Mouse (Mus musculus) heart, embryonic 13.5 days (tissue): Measurements from ENCODE around the gene Gm49395. TPM values are rescaled to one million over a fixed set of nuclear protein-coding genes. Genes with fewer than 3 reads are reported as not detected.

Source experiments
- ATAC-seq: fragments of 200-750 bp; cut with Nextera tagmentation; 2 replicates; pipeline ENCODE4 v1.8.0; 2017; ENCODE audit warnings: moderate TSS enrichment; ENCODE audit not compliant: insufficient number of reproducible peaks, low FRiP score, low TSS enrichment; ENCODE audit errors: extremely low read depth
- H3K27ac ChIP-seq: fragments of 300-500 bp; sonication (generic); replicated peaks from 2 replicates; pipeline ENCODE4 v1.5.1; 2015; ENCODE audit warnings: moderate library complexity, mild to moderate bottlenecking, inconsistent platforms
- H3K27me3 ChIP-seq: fragments of 300-500 bp; sonication (generic); replicated peaks from 2 replicates; pipeline ENCODE4 v1.6.1; 2015; ENCODE audit warnings: mild to moderate bottlenecking, inconsistent platforms
- H3K36me3 ChIP-seq: fragments of 300-500 bp; sonication (generic); 2 replicates; pipeline ENCODE4 v1.6.1; 2015; ENCODE audit warnings: mild to moderate bottlenecking, inconsistent platforms
- H3K4me1 ChIP-seq: fragments of 300-500 bp; sonication (generic); 2 replicates; pipeline ENCODE4 v1.6.1; 2015; ENCODE audit warnings: inconsistent platforms
- H3K4me2 ChIP-seq: fragments of 300-500 bp; sonication (generic); 2 replicates; pipeline ENCODE4 v1.6.1; 2015; ENCODE audit warnings: inconsistent platforms, mild to moderate bottlenecking, moderate library complexity
- H3K4me3 ChIP-seq: fragments of 300-500 bp; sonication (generic); 2 replicates; pipeline ENCODE4 v1.5.1; 2015; ENCODE audit warnings: moderate library complexity, mild to moderate bottlenecking, inconsistent platforms
- H3K9ac ChIP-seq: fragments of 300-500 bp; sonication (generic); 2 replicates; pipeline ENCODE4 v1.6.1; 2015; ENCODE audit warnings: inconsistent platforms, mild to moderate bottlenecking, moderate library complexity
- H3K9me3 ChIP-seq: fragments of 300-500 bp; sonication (generic); 2 replicates; pipeline ENCODE4 v1.6.1; 2016; ENCODE audit warnings: inconsistent platforms
- WGBS: fragments of 180-500 bp; shearing (Covaris S2); methylation state at CpG from one replicate; pipeline ENCODE4 v1.1.7; 2015; ENCODE audit warnings: mixed read lengths; 5-methylcytosine and 5-hydroxymethylcytosine counted together
- polyA plus RNA-seq: library from polyadenylated mRNA; unstranded; fragments of >200 nt; fragmentation: Nextera tagmentation; extraction: Ambion mirVana; gene quantifications from 2 replicates; pipeline ENCODE4 v1.2.1, GENCODE M21; 2015

The Gm49395 gene
- polyA plus RNA-seq, 1 experiment from 2014 or later, result 7.8 TPM

- H3K27ac ChIP-seq, result no peak overlapping the region
- 73% methylated on average over 3 of the region's 3 CpGs for WGBS
- ATAC-seq, result no peak
- H3K27me3 ChIP-seq, result no peaks in the 10 kb centered on the region
- H3K9me3 ChIP-seq, result no peaks in the 10 kb centered on the region
- peaks cover 59% of the 10 kb centered on the region for H3K4me1 ChIP-seq
- H3K36me3 ChIP-seq, result no peaks in the 10 kb centered on the region
- no peak overlapping the region for H3K4me3 ChIP-seq
- H3K9ac ChIP-seq, result no peak overlapping the region
- H3K4me2 ChIP-seq, result peak overlapping the region; percentile 78
Measured at GRCm38 (mm10) chr13:115098227-115098626, 3.5 kb downstream of the Gm49395 start.

- Histone ChIP-seq H3K36me3 (no peaks in the 10 kb centered on the region; the same call in 1 of the 2 replicates), H3K4me1 (peaks cover 62% of the 10 kb centered on the region), H3K9ac (no peak overlapping the region), H3K27ac (no peak overlapping the region), H3K4me2 (peak overlapping the region; percentile 9; the same call in 1 of the 2 replicates), H3K4me3 (no peak overlapping the region), H3K9me3 (no peaks in the 10 kb centered on the region), H3K27me3 (no peaks in the 10 kb centered on the region)
- WGBS, result 70% methylated on average over 5 of the region's 5 CpGs
- ATAC-seq, result no peak
Measured at GRCm38 (mm10) chr13:115096965-115097364, 4.8 kb downstream of the Gm49395 start.

- H3K4me1 ChIP-seq, result peaks cover 70% of the 10 kb centered on the region
- WGBS, result 13% methylated on average over 2 of the region's 2 CpGs
- H3K27me3 ChIP-seq, result no peaks in the 10 kb centered on the region
- 0 out of 2 replicates have a peak, but pooled peaks have one; percentile 44 for ATAC-seq
- no peak overlapping the region for H3K4me3 ChIP-seq
- no peaks in the 10 kb centered on the region; the same call in 1 of the 2 replicates for H3K36me3 ChIP-seq
- H3K9ac ChIP-seq, result no peak overlapping the region
- H3K27ac ChIP-seq, result peak overlapping the region; percentile 13
- no peak overlapping the region for H3K4me2 ChIP-seq
- no peaks in the 10 kb centered on the region for H3K9me3 ChIP-seq
Measured at GRCm38 (mm10) chr13:115096216-115096615, 5.5 kb downstream of the Gm49395 start.

GRCm38 (mm10) chr13:115095392-115095791 lies 6.3 kb downstream of the Gm49395 start:
- WGBS, result 89% methylated on average over 2 of the region's 2 CpGs
- ATAC-seq, result no peak

GRCm38 (mm10) chr13:115091511-115091910 lies 10.2 kb downstream of the Gm49395 start:
- ATAC-seq, result no peak
- Histone ChIP-seq H3K4me2 (peak overlapping the region; percentile 89), H3K4me1 (peaks cover 65% of the 10 kb centered on the region)

More at GRCm38 (mm10) chr13:115095392-115095791, 6.3 kb downstream of the Gm49395 start:
- H3K4me2 ChIP-seq, result no peak overlapping the region
- H3K36me3 ChIP-seq, result no peaks in the 10 kb centered on the region; the same call in 1 of the 2 replicates
- no peaks in the 10 kb centered on the region for H3K27me3 ChIP-seq
- no peak overlapping the region for H3K4me3 ChIP-seq
- H3K27ac ChIP-seq, result no peak overlapping the region; the same call in 1 of the 2 replicates
- H3K9ac ChIP-seq, result no peak overlapping the region; the same call in 1 of the 2 replicates
- peaks cover 73% of the 10 kb centered on the region for H3K4me1 ChIP-seq
- no peaks in the 10 kb centered on the region for H3K9me3 ChIP-seq

GRCm38 (mm10) chr13:115090977-115091445 lies 10.7 kb downstream of the Gm49395 start:
- peak overlapping the region; percentile 99 for H3K27ac ChIP-seq
- peak overlapping the region; percentile 92 for H3K9ac ChIP-seq
- peak overlapping the region; percentile 69 for H3K4me3 ChIP-seq
- peaks cover 23% of the 10 kb centered on the region for H3K36me3 ChIP-seq
- no peak for ATAC-seq
- H3K9me3 ChIP-seq, result no peaks in the 10 kb centered on the region
- H3K4me1 ChIP-seq, result peaks cover 63% of the 10 kb centered on the region
- H3K27me3 ChIP-seq, result no peaks in the 10 kb centered on the region
- WGBS, result 30% methylated on average over 9 of the region's 9 CpGs
- H3K4me2 ChIP-seq, result peak overlapping the region; percentile 89

More at GRCm38 (mm10) chr13:115091511-115091910, 10.2 kb downstream of the Gm49395 start:
- H3K27ac ChIP-seq, result peak overlapping the region; percentile 99
- no peaks in the 10 kb centered on the region for H3K27me3 ChIP-seq
- no peaks in the 10 kb centered on the region for H3K9me3 ChIP-seq
- no peak overlapping the region for H3K9ac ChIP-seq
- H3K36me3 ChIP-seq, result peaks cover 20% of the 10 kb centered on the region
- H3K4me3 ChIP-seq, result peak overlapping the region; percentile 69; the same call in 1 of the 2 replicates
- WGBS, result 53% methylated on average over 3 of the region's 3 CpGs

- peaks cover 30% of the 10 kb centered on the region for H3K36me3 ChIP-seq
- H3K9me3 ChIP-seq, result no peaks in the 10 kb centered on the region
- H3K9ac ChIP-seq, result peak within 1 kb of the TSS; percentile 92
- peaks cover 60% of the 10 kb centered on the region for H3K4me1 ChIP-seq
- H3K4me3 ChIP-seq, result peak within 1 kb of the TSS; percentile 69
- no peaks in the 10 kb centered on the region for H3K27me3 ChIP-seq
- peak; percentile 81 for ATAC-seq
- peak within 1 kb of the TSS; percentile 99 for H3K27ac ChIP-seq
- H3K4me2 ChIP-seq, result peak within 1 kb of the TSS; percentile 89
- WGBS, result under 1% methylated on average over 60 of the region's 60 CpGs
Measured at GRCm38 (mm10) chr13:115090069-115090976, 11.4 kb downstream of the Gm49395 start, which contains the start of gene Pelo. TSS of gene Pelo (minus strand) at chr13:115090186.

- Histone ChIP-seq H3K27me3 (no peaks in the 10 kb centered on the region), H3K9me3 (no peaks in the 10 kb centered on the region), H3K4me3 (peak overlapping the region; percentile 69), H3K4me2 (peak overlapping the region; percentile 89), H3K4me1 (peaks cover 56% of the 10 kb centered on the region), H3K36me3 (peaks cover 32% of the 10 kb centered on the region), H3K9ac (peak overlapping the region; percentile 92), H3K27ac (peak overlapping the region; percentile 99)
- WGBS, result 1% methylated on average over 34 of the region's 35 CpGs
- peak; percentile 14; the same call in 1 of the 2 replicates for ATAC-seq
Measured at GRCm38 (mm10) chr13:115089395-115090025, 12.2 kb downstream of the Gm49395 start.

- Histone ChIP-seq H3K4me1 (peaks cover 55% of the 10 kb centered on the region), H3K4me3 (peak overlapping the region; percentile 69), H3K27ac (peak overlapping the region; percentile 99), H3K4me2 (peak overlapping the region; percentile 89), H3K9ac (peak overlapping the region; percentile 92), H3K27me3 (no peaks in the 10 kb centered on the region), H3K9me3 (no peaks in the 10 kb centered on the region), H3K36me3 (peaks cover 33% of the 10 kb centered on the region)
- ATAC-seq, result no peak
- 33% methylated on average over 11 of the region's 11 CpGs for WGBS
Measured at GRCm38 (mm10) chr13:115089020-115089394, 12.7 kb downstream of the Gm49395 start.

GRCm38 (mm10) chr13:115085974-115086373 lies 15.7 kb downstream of the Gm49395 start:
- Histone ChIP-seq H3K4me1 (peaks cover 38% of the 10 kb centered on the region), H3K9ac (no peak overlapping the region), H3K36me3 (peaks cover 41% of the 10 kb centered on the region), H3K27ac (no peak overlapping the region), H3K27me3 (no peaks in the 10 kb centered on the region), H3K9me3 (no peaks in the 10 kb centered on the region), H3K4me2 (no peak overlapping the region), H3K4me3 (no peak overlapping the region)
- no peak for ATAC-seq
- 77% methylated on average over 6 of the region's 6 CpGs for WGBS

GRCm38 (mm10) chr13:115082339-115082738 lies 19.4 kb downstream of the Gm49395 start:
- no peak overlapping the region for H3K27ac ChIP-seq
- no peak for ATAC-seq
- peaks cover 27% of the 10 kb centered on the region for H3K36me3 ChIP-seq
- H3K9me3 ChIP-seq, result no peaks in the 10 kb centered on the region
- H3K4me3 ChIP-seq, result no peak overlapping the region
- H3K4me2 ChIP-seq, result no peak overlapping the region
- peaks cover 37% of the 10 kb centered on the region for H3K4me1 ChIP-seq
- H3K9ac ChIP-seq, result no peak overlapping the region
- 78% methylated on average over 7 of the region's 7 CpGs for WGBS
- H3K27me3 ChIP-seq, result no peaks in the 10 kb centered on the region
